Mouse (Mus musculus): Measurements from ENCODE around the gene Lbx2.
A peak's percentile ranks its signal among the peaks of the same experiment; 100 is the strongest.

The Lbx2 gene

GRCm38 (mm10) chr6:83086121-83087035, at the start of gene Lbx2:
Gene Lbx2, plus strand, starts transcription at chr6:83086367.
- DNase-seq (ENCODE audit: low spot score in 2 of 2): no peak

- no peak for DNase-seq (ENCODE audit: low spot score in 2 of 2)
These were observed 49.0 kb upstream of the Lbx2 start for GRCm38 (mm10) chr6:83037188-83037587.

GRCm38 (mm10) chr6:83038496-83039012, 47.6 kb upstream of the Lbx2 start:
- peak; percentile 89 to 91 for DNase-seq (ENCODE audit: low spot score in 2 of 2)

- no peak for DNase-seq (ENCODE audit: low spot score in 2 of 2)
These were observed 45.6 kb upstream of the Lbx2 start for GRCm38 (mm10) chr6:83040601-83041000.

- no peak for DNase-seq (ENCODE audit: low spot score in 2 of 2)
These were observed 42.6 kb upstream of the Lbx2 start for GRCm38 (mm10) chr6:83043561-83043960.

GRCm38 (mm10) chr6:83043993-83044392, 42.2 kb upstream of the Lbx2 start:
- DNase-seq (ENCODE audit: low spot score in 2 of 2): no peak

- DNase-seq (ENCODE audit: low spot score in 2 of 2): peak; percentile 54 to 59
These were observed 41.4 kb upstream of the Lbx2 start for GRCm38 (mm10) chr6:83044742-83045141.

- no peak for DNase-seq (ENCODE audit: low spot score in 2 of 2)
These were observed 36.8 kb upstream of the Lbx2 start for GRCm38 (mm10) chr6:83049367-83049766.

- DNase-seq (ENCODE audit: low spot score in 2 of 2): peak in 1 of 2 experiments; percentile 26
These were observed 32.8 kb upstream of the Lbx2 start for GRCm38 (mm10) chr6:83053136-83053960.

- peak; percentile 96 to 97 for DNase-seq (ENCODE audit: low spot score in 2 of 2)
These were observed 31.9 kb upstream of the Lbx2 start, which contains the start of gene Aup1 for GRCm38 (mm10) chr6:83054074-83054851. Gene Aup1, plus strand, starts transcription at chr6:83054521.

- DNase-seq (ENCODE audit: low spot score in 2 of 2): peak; percentile 28 to 35
These were observed 31.2 kb upstream of the Lbx2 start, which contains the start of gene Htra2 for GRCm38 (mm10) chr6:83054871-83055431. Gene Htra2, minus strand, starts transcription at chr6:83055273.

GRCm38 (mm10) chr6:83057790-83058189, 28.4 kb upstream of the Lbx2 start, which contains the start of gene Dqx1:
Gene Dqx1, plus strand, starts transcription at chr6:83057844.
- no peak for DNase-seq (ENCODE audit: low spot score in 2 of 2)

GRCm38 (mm10) chr6:83058725-83059124, 27.4 kb upstream of the Lbx2 start:
- no peak for DNase-seq (ENCODE audit: low spot score in 2 of 2)

GRCm38 (mm10) chr6:83065995-83066394, 20.2 kb upstream of the Lbx2 start:
- DNase-seq (ENCODE audit: low spot score in 2 of 2): no peak

GRCm38 (mm10) chr6:83066441-83066840, 19.7 kb upstream of the Lbx2 start:
- no peak for DNase-seq (ENCODE audit: low spot score in 2 of 2)

- DNase-seq (ENCODE audit: low spot score in 2 of 2): no peak
These were observed 17.9 kb upstream of the Lbx2 start for GRCm38 (mm10) chr6:83068221-83068620.

GRCm38 (mm10) chr6:83068706-83069487, 17.3 kb upstream of the Lbx2 start:
- DNase-seq (ENCODE audit: low spot score in 2 of 2): no peak

- no peak for DNase-seq (ENCODE audit: low spot score in 2 of 2)
These were observed 16.5 kb upstream of the Lbx2 start for GRCm38 (mm10) chr6:83069488-83070246.

GRCm38 (mm10) chr6:83070247-83070310, 16.1 kb upstream of the Lbx2 start, which contains the start of gene Tlx2:
Gene Tlx2, minus strand, starts transcription at chr6:83070293.
- no peak for DNase-seq (ENCODE audit: low spot score in 2 of 2)
